Mouse (Mus musculus) telencephalon, adult 2 months (tissue): ENCODE measurements around the gene Elfn1.

Experiments
- DNase-seq: peaks from one replicate; pipeline ENCODE4 v3.0.0-alpha.2; 2011; ENCODE audit warnings: low read depth, low spot score

Elfn1 gene

DNA sequence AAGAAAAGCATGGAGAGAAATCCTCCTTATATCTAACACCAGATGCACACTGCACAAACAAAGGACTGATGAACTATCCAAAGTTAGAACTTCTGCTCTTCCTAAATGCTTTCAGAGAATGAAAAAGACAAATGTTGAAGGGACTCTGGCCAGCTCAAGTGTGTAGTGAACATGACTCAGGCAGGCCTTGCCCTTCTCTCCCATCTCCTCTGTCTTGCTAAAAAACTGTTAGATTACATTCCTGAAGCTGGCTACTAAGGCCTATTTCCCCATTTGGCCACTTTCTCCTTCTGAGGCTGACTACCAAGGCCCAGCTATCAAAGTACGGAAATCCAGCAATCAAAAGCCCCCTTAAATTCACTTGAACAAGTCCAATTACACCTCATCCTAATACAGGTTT, 111.9 kb downstream of the Elfn1 start:
- no peak for DNase-seq

GRCm38 (mm10) chr5:140021755-140022154, 114.0 kb downstream of the Elfn1 start:
- DNase-seq, result peak; percentile 34

DNA sequence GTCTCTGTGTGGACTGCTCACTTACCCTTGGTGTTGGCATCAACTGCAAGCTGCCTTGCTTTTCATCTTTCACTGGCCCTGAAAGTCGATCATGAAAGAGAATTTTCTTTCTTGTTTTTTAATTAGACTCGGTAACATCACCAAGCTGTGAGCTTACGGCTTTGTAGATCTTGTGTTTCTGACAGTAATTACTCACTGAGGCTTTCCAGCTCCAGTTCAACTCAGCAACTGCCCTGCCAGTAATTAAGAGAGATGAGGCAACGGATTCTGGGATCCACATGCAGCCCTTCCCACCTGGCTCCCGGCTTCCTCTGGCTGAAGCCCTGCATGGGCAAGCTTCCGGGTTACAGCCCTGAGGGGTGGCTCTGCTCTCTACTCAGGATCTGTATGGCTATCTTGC, 115.1 kb downstream of the Elfn1 start:
- no peak for DNase-seq

- peak; percentile 11 for DNase-seq
Measured at GRCm38 (mm10) chr5:140023941-140024500, 116.3 kb downstream of the Elfn1 start.
